Mouse (Mus musculus) heart, postnatal 4 days (tissue): ENCODE measurements around the gene Dnaic2. TPM values are rescaled to one million over a fixed set of nuclear protein-coding genes. Genes with fewer than 3 reads are reported as not detected.

Experiments
- DNase-seq: peaks from one replicate; pipeline ENCODE4 v3.0.0; 2021
- total RNA-seq, 2 experiments: library from RNA; stranded (reverse); gene quantifications; 2 replicates each; pipeline ENCODE4 v1.2.3; 2021

The Dnaic2 gene
- total RNA-seq, 2 experiments from 2014 or later, result 0.79 to 0.88 TPM

DNA sequence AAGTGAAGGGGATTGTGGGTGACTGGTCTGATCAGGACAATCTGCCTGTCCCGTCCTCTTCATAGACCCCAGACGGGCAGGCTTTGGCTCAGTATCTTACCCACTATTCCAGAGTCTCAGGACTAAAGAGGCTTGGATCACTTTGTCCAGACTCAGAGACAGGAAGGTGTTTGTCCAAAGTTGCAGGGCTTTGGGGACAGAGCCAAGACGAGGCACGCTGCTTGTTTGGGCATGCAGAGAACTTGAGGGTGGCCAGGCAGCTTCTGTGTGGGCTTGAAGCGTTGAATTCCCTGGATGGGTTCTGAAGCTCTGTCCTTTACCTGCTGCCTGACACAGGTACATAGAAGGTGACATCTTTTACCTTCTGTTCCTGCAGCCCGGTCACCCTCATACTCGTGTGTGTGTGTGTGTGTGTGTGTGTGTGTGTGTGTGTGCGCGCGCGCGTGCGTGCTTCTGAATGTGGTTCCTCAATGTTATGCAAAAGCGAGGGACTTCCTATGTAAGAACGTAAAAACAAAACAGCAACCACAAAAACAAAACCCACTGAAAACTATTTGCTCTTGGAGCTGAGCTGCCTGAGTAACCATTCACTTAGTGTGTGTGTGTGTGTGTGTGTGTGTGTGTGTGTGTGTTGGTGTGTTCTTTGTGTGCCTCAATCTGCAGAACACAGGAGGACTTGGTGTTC lies 24.8 kb upstream of the Dnaic2 start:
- no peak for DNase-seq

DNA sequence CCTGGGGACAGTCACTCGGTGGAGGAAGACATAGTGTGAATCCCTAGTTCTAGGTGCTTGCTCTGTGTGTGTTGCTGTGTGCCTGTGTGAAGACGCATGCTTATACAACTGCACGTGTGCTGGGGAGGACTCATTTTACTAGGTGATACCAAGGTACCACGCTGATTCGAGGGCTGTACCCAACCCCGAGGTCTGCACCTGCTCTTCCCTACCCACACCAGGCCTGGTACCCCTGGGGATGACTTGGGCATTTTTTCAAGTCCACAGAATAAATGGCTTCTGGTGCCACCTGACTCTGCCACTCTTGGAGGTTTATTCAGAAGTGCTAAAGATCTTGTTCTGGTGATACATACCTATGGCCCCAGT lies 24.2 kb upstream of the Dnaic2 start:
- DNase-seq, result no peak

DNA sequence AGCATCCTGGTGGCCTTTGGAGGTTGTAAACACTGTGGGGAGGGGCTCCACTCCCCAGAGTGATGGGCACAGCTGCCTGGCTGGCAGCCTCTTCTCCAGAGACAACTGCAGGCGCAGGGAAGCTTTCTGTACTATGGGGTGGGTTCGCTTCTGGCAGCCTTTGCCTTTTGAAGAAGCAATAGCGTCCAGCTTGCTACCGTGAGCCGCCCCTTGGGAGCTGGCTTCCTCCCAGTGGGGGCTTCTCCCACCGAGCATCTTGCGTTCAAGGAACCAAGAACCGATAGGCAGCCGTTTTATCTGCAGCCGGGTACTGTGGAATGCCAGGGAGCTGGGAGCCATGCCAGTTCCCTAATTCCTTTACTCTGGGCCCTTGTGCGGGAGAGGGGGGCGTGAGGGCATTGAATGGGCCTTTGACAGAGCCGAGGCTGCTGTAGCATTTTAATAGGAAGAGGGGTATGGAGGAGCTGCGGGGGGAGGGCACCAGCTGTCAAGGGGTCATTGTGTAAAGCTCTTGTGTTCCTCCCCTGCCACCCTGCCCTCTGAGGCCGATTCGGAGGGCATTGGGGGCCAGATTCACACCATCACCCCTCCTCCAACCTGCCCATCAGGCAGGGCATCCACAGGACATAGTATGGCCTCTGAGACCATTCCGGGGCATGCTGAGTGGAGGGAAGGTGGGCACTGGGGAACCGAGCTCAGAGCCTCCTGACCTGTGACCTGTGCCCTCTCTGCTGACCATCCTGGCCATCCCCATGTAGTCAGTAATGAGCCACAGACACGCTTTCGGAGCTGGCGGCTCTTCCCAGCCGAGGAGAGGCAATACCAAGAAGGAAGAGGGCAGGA lies 22.9 kb upstream of the Dnaic2 start:
- peak; percentile 43 for DNase-seq

DNA sequence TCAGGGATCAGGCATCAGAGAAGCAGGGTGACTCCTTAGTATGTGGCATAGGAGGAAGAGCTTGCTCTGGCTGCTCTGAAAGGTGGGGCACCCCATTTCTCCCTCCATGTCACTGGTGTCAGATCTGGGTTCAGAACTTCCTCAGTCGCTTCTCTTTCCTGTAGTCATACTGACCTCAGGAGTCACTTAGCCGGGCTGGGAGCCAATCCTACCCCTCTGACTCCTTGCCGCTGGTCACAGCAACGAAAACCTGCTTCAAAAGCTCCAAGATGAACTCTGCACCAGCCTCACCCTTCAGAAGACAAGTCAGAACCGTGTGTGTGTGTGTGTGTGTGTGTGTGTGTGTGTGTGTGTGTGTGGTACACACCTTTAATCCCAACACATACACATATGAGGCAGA lies 20.9 kb upstream of the Dnaic2 start:
- no peak for DNase-seq

- DNase-seq, result no peak
Measured at GRCm38 (mm10) chr11:114711393-114711792, 15.8 kb upstream of the Dnaic2 start.

GRCm38 (mm10) chr11:114711861-114712260 lies 15.3 kb upstream of the Dnaic2 start:
- no peak for DNase-seq

- no peak for DNase-seq
Measured at GRCm38 (mm10) chr11:114714526-114714925, 12.7 kb upstream of the Dnaic2 start.

DNA sequence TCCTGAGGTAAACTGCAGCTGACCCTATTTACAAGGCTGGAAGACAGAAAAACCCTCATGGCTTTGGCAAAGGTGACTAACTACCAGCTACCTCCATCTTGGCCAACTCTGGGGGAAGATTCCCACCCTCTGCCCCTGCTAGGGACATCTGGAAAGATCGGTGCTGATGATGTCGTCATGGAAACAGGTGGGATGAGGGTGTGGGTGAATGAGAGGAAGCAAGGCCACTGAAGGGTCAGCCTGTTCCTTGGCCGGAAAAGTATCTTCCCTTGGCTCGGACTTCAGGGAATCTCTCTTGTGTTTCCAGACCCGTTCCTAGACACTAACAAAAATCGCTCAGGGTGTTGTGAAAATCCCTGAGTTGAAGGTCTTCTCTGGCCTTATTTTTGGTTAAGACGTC lies 11.7 kb upstream of the Dnaic2 start:
- DNase-seq, result no peak

- no peak for DNase-seq
Measured at GRCm38 (mm10) chr11:114720535-114720934, 6.7 kb upstream of the Dnaic2 start.

- DNase-seq, result no peak
Measured at GRCm38 (mm10) chr11:114722438-114722837, 4.8 kb upstream of the Dnaic2 start.

DNA sequence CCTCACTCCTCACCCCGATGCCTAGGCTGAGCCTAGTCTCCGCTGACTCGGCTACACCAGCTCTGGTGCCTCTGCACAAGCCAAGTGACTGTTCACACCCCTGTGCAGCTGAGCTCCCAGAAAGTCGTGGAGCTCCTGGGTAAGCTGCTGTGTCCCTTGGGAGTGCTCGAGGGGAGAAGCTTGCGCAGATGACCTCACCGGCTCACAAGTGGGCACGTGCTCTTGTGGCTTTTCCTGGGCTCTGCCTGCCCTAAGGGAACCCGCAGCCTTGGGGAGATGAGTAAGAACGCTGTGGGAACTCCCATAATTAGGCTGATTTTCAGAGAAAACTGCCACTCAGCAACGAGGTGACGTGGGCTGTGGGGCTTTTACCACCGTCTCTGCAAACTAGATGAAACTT lies 4.2 kb upstream of the Dnaic2 start:
- DNase-seq, result peak; percentile 27

DNA sequence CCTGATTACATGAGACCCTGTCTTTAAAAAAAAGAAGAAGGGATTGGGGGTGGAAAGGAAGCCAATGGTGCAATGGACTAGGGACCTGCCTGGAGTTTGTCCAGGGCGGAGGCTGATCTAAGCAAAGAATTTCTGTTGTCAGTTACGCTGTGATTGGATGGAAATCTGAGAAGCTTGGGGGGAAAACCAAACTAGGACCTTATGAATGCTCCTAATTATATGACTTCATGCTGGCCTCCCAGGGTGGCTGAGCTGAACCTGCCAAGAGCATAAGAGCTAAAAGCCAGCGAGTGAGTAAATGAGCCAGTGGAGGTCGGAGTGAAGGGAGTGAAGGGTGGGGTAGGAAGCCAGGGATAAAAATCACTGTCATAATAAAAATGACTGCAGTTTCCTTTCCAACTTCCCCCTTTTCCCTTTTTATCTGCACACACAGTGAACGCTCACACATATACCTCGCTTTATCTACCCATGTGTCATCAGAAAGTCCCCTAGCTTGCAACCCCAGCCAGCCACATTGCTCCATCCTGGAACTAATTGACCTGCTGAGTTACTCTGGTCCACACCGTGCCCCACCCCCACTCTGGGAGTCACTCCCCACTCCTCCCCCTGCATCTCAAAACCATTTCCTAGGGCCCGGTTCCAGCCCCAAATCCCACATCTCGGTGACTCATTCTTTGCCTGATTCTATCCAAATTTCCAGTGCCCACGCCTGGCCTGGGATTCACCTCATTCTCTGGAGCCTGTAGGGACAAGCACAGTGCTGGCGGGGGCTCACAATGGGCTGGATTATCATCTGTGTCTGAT lies 2.2 kb upstream of the Dnaic2 start:
- peak; percentile 76 for DNase-seq

GRCm38 (mm10) chr11:114727826-114728186 lies 598 bp downstream of the Dnaic2 start:
- no peak for DNase-seq

GRCm38 (mm10) chr11:114728333-114728732 lies 1.1 kb downstream of the Dnaic2 start:
- peak; percentile 37 for DNase-seq

DNA sequence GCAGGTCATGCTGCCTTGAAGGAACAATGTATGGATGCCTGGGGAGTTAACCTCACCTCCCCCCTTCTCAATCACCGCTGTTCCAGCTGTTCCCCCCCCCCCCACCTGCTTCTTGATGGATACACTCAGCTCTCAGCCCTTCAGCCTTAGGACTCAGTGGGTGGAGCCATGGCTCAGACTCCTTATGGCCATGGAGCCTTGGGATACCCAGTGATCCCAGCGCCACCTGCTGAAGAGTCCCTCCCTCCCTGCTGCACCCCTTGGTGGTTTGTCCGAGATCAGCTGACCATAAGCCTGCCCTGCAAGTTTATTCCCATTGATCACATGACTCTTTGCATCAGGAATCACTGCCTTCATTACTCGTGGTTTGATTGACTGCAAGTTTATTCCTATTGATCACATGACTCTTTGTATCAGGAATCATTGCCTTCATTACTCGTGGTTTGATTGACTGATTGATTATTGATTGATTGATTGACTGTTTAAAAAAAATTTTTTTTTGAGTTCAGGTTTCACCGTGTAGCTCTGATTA lies 2.7 kb downstream of the Dnaic2 start:
- DNase-seq, result no peak

DNA sequence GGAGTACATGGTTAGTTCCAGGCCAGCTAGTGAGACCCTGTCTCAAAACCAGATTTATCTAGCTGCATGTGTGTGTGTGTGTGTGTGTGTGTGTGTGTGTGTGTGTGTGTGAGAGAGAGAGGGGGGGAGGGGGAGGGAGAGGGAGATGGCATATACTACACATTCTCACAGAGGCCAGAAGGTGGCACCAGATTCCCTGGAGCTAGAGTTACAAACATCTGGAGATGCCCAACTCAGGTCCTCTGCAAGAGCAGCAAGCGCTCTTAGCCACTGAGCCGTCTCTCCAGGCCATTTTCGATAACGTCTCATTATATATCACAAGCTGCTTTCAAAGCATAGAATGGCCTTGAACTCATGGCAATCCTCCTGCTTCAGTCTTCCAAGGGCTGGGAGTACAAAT lies 4.5 kb downstream of the Dnaic2 start:
- DNase-seq, result no peak

GRCm38 (mm10) chr11:114732890-114733289 lies 5.7 kb downstream of the Dnaic2 start:
- DNase-seq, result no peak

GRCm38 (mm10) chr11:114736111-114736510 lies 8.9 kb downstream of the Dnaic2 start:
- no peak for DNase-seq

GRCm38 (mm10) chr11:114736913-114737624 lies 9.9 kb downstream of the Dnaic2 start:
- DNase-seq, result peak; percentile 70

- peak; percentile 27 for DNase-seq
Measured at GRCm38 (mm10) chr11:114740598-114740997, 13.4 kb downstream of the Dnaic2 start.

DNA sequence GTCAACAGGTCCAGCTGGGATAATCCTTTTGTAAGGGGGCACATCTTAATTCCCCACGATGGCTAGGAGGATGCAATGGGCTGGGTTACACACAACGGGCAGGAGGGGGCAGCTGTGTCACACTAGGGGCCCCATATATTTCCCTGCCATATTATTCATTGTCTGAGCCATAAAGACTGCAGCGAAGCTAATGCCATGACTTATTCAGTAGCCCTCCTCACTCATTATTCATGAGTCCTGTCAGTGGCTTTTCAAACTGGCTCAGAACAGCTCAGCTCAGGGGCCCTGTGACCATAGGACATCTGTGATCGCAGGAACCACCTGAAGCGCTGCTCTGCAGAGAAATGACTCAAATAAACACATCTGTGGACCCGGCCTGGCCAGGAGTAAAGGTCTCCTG lies 14.2 kb downstream of the Dnaic2 start:
- DNase-seq, result no peak

GRCm38 (mm10) chr11:114745134-114745533 lies 17.9 kb downstream of the Dnaic2 start:
- DNase-seq, result peak; percentile 97
